Mouse (Mus musculus): ENCODE measurements around the gene Reep6.

The Reep6 gene

GRCm38 (mm10) chr10:80330888-80331287, 1.1 kb downstream of the Reep6 start:
- DNase-seq, result no peak

DNA sequence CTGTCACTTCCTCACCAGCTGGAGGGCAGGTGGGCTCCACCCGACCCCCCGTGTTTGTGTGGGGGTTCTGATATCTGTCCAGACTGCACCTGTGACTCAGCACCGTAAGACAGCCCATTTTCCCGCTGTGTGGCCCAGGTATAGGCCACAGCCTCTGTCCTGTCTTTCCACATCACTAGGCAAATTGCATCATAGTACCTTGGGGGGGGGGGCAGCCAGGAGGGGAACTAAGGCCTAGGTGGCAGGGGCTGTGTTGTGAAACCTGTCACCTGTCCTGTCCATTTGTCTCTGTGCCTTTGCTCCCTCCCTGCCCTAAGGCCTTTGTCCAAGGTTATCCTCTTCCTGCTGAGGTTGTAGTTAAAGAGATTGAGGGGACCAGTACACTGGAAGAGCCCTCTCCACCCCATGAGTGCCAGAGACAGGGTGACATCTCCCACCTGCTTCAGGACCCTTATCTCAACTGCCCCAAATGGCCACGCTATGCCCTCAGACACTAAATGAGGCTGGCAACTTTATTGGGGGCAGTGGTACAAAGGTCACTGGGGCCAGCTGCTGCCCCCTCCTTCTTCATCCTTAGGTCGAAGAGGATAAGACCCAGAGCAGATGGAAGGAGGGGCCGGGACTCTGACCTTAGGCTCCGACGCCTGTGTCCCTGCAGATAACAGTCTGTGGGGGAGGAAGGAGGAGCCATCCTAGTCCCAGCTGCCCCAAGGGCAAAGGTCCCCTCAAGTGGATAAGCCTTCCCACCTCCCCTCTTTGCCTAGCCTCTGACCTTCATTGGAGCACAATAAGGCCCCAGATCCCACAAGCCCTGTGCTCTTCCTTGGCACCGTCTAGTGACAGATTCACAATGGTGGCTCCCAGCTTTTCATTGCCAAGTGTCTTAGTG, 2.1 kb downstream of the Reep6 start:
- DNase-seq, result peak; percentile 79

GRCm38 (mm10) chr10:80332525-80332989, 2.8 kb downstream of the Reep6 start:
- peak; percentile 81 for DNase-seq

DNA sequence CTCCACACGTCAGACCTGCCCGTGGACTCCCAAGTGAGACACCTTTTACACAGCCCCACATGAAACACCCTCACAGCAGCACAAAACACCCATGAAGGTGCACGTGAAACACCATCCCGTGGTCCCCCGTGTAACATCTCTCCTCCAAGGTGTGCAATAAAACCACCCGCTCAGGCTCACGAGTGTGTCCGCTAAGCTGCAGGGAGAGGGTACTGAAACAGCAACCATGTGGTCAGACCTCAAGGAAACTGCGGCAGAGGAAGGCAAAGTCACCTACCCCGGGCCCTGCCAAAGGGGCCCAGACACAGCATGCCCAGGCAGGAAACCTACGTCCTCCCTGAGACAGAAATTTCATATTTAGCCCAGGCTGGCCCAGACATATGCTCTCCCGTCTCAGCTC, 6.5 kb downstream of the Reep6 start:
- no peak for DNase-seq

- DNase-seq, result peak; percentile 81
Observed at GRCm38 (mm10) chr10:80339941-80340750, 10.4 kb downstream of the Reep6 start.

GRCm38 (mm10) chr10:80341026-80341425, 11.3 kb downstream of the Reep6 start:
- no peak for DNase-seq

DNA sequence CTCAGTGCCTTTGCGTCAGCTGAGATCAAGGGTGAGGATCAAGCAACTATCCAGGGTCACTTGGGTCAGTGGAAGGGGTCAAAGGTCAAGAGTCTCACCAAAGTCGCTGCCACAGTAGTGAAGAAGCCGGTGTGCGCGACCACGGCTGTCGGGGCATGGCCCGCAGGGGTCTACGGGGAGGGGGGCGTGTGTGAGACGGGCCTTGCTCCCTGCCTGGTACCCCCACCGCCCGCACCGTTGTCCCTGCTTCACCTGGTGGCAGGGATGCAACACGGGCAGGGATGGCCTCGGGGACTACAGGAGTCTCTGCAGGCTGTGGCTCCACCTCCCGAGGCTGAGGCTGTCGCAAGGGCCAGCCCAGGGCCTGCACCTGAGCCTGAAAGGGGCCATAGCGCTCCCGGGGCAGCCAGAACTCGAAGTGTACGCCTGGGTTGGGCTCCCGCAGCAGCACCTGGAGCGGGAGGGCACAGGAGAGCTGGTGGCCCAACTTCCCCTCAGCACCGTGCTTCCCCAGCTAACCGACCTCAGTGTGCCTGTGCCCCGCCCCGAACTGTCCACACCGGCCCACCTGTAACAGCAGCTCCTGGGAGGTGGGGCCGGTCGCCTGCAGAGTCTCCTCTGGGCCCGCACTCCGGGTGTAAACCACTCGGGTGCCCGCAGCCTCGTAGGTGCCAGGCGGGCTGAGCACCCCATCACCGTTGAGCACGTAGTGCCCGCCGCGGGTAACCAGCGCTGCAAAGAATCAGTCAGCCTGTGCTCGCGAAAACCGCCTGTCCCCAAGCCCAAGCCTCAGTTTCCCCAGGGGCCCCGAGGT, 11.9 kb downstream of the Reep6 start:
- no peak for DNase-seq

DNA sequence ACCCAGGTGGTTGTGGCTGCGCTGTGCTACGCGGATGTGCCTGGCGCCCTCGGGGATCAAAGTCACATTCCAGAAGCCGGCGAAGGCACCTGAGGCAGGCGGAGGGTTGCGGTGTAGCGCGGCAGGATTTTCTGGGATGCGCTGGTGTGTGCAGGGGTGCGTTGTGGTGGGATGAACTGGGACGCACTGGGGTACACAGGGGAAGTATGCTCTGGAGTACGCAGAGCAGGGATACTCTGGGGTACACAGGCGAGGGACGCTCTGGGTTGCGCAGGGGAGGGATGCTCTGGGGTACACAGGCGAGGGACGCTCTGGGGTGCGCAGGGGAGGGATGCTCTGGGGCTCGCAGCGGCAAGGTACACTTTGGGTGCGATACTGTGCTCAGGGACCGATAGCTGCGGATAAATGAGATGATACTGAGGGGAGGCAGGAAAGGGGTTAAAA, 12.6 kb downstream of the Reep6 start:
- DNase-seq, result no peak

GRCm38 (mm10) chr10:80342749-80343424, 13.1 kb downstream of the Reep6 start:
- no peak for DNase-seq

DNA sequence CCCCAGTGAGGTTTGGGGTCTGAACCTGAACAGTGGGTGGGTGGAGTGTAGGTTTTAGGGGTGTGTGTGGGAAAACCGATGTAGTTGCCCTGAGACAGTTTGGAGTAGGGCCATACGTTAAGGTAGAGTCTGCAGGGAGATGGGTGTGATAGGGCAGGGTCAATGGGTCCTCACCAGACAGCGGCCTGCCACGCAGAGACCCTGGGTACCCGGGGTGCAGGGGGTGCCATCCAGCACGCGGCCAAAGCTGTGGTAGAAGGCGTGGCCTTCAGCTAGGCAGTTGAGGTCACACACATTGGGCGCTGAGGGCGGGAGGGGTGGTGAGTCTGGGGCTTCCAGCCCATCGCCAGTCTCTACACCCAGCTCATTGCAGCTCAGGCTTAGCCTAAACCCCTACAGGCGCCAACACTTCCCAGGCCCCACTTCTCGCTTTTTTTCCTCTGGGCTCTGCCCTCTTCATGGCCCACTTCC, 13.7 kb downstream of the Reep6 start:
- DNase-seq, result no peak

DNA sequence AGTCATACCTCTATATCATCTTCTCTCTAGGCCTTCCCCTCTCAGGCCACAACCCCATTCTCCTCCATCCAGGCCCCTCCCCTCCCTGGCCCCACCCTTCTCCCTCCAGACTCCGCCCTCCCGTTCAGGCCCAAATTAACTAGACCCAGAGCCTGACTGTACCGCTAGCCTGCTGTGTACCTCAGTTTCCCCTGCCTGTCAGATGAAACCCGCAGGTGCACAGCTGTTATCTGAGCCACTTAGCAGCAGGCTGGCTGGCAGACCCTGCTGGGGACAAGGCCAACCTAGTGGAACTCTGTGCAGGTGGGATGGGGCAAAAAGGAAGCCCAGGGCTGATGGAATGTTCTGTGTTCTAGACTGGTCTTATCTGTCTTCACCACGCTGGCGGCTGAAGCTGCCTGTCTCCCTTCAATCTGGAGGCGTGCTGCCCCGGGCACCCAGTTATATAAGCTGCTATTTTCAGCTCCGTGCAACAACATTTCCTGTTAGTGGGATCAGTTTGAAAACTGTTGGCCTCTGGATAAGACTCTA, 14.4 kb downstream of the Reep6 start:
- DNase-seq, result peak; percentile 19

DNA sequence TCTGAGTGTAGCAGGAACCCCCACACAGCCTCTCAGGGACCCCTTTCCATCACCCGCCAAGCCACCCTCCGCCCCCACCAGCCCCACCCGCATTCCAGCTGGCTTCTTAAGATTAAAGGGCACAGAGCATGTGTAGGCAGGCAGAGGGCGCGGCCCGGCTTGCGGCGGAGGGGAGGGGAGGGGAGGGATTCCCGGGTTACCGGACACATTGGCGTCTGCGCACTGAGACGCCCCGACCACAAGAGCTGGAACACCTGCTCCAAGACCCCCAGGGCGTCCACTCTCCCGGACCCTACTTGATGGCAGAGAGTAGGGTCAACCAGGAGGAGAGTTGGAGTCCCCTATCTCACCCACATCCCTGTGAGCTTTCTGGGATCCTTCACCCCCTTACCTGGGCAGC, 15.4 kb downstream of the Reep6 start:
- DNase-seq, result peak; percentile 24

GRCm38 (mm10) chr10:80345929-80346328, 16.2 kb downstream of the Reep6 start:
- DNase-seq, result peak; percentile 20

DNA sequence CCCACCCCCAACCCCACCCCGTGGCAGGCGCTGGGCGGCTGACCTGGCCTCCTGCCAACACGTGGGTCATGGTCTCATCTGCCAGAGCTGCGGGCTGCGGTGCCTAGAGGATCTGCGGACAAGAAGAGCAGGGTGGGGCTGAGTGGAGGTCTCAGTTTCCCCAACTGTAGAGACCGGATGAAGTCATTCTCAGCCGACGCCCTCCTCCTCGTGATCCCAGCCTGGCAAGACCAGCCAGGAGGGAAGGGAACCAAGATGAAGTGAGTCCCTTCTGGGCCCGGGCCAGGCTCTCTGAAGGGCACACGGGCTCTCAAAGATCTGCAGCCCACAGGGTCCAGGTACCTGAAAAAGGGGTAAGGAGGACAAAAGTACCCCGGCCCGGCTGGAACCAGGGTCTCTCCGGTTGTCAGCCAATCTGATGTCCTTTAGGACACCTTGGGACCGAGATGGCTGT, 17.8 kb downstream of the Reep6 start:
- DNase-seq, result peak; percentile 45

GRCm38 (mm10) chr10:80348244-80348781, 18.6 kb downstream of the Reep6 start, which contains the start of gene Adamtsl5:
Gene Adamtsl5 (minus strand): TSS chr10:80348412.
- peak; percentile 64 for DNase-seq

DNA sequence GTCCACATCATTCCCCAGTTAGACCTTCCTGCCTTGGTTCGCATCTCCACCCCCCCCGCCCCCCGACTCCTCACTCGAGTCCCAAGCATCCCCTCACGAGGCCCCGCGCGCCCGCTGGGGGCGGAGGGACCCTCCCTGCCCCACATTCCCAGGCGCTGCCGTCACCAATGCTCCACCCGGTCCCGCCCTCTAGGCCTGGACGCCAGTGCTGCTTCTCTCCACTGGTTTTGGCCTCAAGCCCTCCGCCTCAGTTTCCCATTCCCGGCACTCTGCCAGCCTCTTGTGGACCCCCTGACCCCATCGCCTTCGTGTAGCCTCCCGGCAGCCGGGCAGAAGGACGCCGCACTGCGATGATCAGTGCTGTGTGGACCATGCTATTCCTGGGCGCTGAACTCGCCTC, 19.2 kb downstream of the Reep6 start:
- peak; percentile 66 for DNase-seq

GRCm38 (mm10) chr10:80350292-80350691, 20.5 kb downstream of the Reep6 start:
- DNase-seq, result peak; percentile 78

DNA sequence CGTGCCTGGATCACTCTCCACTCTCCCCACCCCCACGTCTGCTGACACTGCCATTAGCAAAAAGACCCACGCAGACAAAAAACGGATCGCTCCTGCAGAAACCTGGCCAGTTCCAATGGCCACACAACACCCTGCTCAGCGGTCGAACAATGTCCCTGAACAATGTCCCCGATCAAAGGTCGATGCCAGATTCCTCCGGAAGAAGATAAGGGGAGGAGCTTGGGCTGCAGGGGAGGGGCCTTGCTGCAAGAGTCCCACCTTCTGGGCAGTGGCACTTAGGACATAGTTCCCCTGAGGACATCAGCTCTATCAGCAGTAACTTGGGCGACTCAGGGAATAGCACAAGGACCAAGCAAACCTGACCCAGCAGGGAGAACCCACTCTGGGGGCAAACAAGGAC, 22.1 kb downstream of the Reep6 start:
- peak; percentile 42 for DNase-seq

DNA sequence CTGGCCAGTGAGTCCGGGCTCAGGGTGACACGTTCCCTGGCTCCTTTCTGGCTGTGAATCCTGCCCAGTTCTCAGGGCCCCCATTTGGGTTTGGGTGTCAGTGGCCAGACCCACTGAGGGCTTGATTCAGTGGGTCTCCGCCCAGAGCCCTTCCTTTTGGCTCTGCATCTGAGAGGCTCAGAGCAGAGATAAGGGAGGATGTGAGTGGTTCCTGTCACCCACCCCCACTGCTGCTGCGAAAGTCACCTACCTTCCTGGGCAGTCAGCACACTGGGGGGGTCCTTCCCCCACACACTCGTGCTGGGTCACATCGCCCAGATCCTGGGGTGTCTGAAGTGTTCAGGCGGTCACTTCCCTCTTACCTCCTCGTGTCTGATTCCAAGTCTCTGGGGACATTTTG, 23.0 kb downstream of the Reep6 start:
- DNase-seq, result no peak

GRCm38 (mm10) chr10:80355431-80355830, 25.7 kb downstream of the Reep6 start:
- peak; percentile 88 for DNase-seq

DNA sequence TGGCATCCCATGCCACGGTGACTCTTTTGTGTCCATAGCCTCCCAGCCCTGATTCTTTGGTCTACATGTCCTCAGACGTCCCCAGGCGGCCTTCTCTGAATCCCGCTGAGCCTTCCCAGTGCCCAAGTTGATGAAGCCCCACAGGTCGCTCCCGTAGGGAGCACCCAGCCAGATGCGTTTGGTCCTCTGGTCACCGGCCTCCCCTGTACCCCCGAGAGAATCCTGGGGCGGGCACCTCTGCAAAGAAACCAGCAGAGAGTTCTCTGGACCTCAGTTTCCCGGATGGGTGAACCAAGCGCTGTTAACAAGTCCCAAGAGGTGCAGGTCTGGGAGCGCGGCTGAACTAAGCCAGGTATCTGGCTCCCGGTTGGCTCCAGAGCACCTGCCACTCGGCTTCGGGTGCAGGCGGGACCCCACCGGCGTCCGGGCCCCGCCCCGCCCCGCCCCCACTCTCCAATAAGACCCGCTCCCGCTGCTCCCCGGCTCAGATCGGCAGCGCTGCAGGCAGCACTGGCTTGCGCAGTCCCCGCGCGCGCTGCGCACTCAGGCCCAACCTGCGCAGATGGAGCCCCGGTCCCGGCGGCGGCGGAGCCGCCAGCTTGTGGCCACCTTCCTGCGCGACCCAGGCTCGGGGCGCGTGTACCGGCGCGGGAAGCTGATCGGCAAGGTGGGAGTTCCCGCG, 26.4 kb downstream of the Reep6 start, which contains the start of gene Plk5:
Gene Plk5, plus strand, starts transcription at position 459 of the 682 bp plus-strand sequence.
- DNase-seq, result peak; percentile 84
